Mouse (Mus musculus): ENCODE results near the gene Vrtn. TPM values are rescaled to one million over a fixed set of nuclear protein-coding genes. Genes with fewer than 3 reads are reported as not detected.
A peak's percentile ranks its signal among the peaks of the same experiment; 100 is the strongest.

Gene Vrtn
- not detected in 2 replicates for total RNA-seq (2021)
- long read RNA-seq, experiment 1, result 0 reads
- long read RNA-seq, experiment 2, result 0 reads

DNA sequence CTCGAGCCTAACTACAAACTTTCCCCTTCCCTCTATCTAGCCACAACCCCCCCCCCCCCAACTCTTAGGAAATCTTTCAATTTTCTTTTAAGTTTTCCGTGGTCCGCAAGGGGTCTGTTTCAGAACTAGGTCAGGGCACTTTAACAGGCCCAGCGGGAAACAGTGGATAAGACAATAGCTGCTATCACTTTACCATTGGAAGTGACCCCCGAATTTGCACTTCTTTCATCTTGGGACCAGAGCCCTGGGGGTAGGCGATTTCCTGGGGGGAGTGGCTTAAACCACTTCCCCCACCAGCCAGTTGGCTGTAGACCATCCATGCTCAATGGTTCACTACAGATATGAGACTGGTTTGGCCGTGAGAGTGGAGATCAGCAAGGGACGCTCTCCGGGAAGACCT, at the start of gene Vrtn:
Gene Vrtn, plus strand, starts transcription at position 366 of the 400 bp plus-strand sequence.
- DNase-seq, result no peak

DNA sequence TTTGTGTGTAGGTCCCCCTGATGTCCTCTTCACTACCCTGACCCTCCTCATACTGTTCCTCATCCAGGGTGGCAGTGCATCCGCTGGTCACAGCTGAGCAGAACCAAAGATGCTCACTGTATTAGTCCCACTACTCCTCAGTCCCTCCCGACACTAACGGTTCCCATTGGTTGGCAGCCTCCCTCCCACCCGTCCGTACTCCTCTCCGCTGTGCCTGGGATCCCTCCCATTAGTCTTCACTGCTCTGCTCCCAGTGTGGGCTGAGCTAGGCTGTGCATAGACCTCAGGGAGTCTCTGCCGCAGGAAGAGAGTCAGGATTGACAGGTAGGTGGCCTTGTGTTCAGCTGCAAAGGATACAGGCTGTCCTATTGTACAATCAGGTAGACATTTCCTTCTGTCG, 42.5 kb upstream of the Vrtn start:
- no peak for DNase-seq

DNA sequence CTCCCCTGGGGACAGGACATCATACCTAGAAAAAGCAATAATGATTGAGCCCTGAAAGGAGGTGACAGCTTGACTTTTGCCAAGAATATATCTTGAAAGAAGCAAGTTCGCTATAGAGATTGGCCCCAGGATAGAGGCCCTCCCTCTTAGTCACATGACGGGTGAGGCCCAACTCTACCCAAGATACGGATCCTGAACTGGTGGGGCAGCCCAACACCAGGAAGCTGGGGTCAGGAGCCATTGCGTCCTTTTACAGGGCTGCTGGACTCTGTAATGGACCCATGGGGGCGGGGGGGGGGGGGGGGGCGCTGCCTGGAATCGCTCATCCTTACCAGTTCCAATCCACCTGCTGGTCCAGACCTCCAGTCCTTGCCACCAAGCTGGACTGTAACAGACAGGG, 36.8 kb upstream of the Vrtn start:
- DNase-seq, result no peak

DNA sequence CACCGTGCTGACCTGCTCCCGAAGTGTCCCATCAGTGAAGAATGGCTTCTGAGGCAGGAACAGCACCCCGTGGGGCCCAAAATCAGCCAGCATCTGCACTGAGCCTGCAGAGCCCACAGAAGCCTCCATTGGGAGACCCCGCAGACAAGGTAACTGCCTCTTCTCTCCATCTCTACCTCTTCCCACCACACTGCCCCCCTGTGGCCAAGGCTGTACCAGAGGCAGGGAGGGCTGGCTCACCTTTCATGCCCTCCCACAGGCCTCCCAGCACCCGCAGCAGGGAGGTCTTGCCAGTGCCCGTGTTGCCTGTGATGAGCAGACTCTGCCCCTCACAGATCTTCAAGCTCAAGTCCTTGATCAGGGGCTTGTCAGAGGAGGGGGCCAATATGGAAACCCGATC, 35.0 kb upstream of the Vrtn start:
- peak; percentile 36 for DNase-seq

DNA sequence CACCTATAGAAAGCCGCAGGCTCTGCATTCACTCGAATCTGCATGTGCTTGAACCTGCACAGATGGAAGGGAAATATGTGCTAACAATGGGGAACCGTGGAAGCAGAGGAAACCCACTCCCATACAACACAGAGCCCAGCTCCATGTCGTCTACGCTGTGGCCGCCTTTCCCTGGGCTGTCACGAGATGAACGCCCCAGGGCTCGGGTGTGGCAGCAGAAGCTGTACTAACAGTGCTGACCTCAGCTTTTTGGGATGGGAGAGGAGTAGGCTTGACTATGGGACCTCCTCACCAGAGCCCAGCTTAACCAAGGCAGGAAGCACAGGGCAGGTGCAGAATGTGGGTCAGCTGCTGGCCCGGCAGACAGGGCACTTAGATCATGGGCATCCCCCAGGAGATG, 29.1 kb upstream of the Vrtn start:
- no peak for DNase-seq

DNA sequence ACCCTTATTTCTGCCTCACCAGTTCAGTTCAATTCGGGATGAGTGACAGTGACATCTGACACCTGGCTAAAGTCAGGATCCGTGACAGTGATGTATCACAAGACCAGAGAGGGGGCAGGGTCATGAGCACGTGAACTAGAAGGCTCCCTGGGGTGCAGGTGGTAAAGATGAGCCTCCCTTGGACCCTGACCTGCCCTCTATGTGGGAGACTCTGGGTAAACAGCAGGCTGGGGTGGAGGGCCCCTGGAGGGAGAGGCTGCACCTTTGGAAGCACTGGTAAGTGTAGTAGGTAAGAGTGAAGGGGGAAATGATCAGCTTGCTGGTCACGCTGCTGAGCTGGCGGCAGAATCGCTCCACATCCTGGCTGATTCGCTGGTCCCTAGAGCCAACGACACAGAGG, 28.3 kb upstream of the Vrtn start:
- no peak for DNase-seq

DNA sequence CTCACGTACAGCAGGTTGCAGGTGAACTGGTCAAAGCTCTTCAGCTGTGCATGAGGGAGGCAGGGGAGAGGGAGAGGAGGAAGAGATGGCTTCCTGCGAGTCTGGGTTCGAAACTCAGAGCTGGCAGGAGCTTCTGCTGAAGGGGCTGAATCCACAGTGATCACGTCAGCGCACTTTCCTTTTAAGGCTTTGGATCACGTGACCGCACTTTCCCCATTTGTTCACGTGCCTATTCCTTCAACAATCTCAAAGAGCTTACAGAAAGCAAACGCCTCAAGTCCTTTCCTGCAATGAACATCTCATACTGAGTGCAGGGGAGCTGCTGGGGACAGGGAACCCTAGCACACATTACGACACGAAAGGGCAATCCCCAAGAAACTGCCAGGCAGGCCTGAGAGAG, 26.8 kb upstream of the Vrtn start:
- no peak for DNase-seq

DNA sequence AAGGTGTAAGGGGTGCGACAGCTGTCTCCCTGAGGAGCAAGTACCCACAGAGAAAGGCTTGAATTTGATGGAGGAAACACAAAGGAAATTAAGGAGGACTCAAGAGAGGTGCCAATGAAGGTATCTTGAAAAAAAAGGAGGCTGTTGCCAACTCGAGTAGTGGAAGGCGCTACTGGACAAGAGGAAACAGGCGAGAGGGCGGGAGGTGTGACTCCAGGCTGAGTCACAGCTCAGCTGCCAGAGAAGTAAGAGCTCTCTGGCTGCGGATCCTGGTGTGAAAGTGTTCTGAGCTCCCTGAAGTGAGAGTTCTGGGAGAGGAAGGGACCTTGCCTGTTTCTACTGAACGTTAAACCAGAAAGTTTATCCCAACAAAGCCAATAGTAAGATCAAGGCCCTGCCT, 26.3 kb upstream of the Vrtn start:
- peak; percentile 70 for DNase-seq

DNA sequence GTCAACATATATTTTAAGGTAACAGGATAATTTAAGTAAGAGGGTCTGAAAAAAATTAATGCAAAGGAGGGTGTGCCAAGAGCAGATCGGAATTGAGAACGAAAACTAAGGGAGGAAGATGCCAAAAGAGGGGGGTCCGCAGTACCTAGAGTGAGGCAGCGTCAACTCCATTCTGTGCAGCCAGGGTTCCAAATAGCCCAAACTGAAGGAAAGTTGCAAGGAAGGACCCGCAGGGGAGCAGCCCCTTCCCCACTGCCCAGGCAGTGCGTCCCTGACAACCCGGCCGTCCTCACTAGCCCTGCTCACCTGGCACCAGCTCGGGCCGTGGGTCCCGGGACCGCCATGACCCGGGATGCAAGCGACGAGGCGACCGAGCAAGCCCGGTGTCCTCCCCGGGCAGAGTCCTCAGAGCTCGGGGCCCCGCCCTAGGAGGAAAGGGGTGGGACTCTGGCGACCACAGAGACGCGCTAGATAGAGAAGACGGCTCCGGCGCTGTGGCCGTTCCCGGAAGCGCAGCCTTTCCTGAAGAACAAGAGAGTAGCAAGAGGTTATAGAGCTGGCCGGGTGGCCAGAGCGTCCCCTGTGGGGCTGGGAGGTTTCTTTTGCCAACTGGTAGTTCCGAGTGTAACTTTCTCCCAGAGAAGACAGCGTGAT, 23.7 kb upstream of the Vrtn start, which contains the start of gene Abcd4:
Gene Abcd4, minus strand, starts transcription at position 437 of the 654 bp plus-strand sequence.
- DNase-seq, result peak; percentile 96

DNA sequence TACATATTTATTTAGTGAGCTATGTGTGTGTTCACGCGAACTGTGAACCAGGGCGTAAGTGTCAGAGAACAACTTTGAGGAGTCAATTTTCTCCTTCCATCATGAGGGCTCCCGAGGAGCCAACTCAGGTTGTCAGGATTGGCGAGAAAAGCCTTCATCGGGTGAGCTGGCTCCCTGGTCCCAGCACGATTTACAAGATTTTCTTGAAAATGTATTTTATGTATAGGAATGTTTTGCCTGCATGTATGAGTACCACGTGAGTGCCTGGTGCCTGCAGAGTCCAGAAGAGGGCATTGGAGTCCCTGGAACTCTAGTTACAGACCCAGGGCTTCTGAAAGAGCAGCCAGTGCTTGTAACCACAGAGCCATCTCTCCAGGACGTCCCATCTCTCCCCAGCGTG, 23.2 kb upstream of the Vrtn start:
- DNase-seq, result peak; percentile 26

DNA sequence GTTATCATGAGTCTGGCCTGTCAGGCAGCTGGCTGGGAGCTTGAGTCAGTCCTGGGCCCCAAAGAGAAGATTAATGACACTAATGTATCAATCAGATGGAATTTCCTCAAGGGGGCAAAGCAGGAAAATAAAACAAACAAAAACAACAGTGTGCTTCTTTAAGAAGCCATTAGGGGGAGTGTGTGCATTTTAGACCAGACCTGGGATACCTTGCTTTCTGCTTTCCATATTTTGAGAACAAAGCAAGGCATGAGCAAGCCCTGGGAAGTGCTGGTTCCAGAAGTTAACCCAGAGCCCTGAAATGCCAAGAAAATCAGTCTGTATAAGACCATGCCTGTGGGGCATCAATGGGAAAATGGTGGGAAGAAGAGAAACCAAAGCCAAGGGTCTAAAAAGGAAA, 19.8 kb upstream of the Vrtn start:
- DNase-seq, result no peak

DNA sequence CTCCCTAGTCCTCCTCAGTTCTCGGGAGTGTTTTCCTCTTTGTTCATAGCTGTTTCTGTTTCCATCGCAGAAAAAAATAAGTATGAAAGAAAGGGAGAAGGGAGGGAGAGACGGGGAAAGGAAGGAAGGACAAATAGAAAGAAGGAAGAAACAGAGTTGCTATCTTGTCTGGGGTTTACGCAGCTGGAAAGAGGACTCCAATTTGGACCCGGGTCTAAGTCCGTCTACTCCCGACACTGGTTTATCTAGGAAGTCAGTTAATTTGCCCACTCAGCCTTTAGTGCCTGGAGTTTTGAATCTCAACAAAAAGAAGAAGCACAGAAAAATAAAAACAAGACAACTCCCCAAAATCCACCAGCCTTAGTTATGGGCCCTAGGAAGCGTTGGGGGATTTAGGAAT, 16.2 kb upstream of the Vrtn start:
- DNase-seq, result no peak

DNA sequence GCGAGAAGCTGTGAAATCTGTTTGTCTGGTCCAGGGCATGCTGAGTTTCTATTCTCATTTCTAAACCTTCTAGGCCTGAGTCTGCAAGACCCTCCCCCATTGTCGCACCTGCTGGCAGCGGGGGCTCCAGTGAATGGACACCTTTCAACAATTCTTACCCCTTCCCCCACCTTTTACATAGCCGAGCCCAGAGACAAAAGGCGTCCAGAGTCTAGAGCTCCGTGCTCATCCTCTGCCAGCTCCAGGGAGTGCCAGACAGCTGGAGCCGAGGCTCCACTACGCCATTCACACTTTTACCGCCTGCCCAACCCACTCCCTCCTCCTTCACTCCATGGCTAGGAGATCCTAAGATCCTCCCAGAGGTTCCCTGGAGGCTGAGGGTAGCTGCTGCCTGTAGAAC, 15.7 kb upstream of the Vrtn start:
- no peak for DNase-seq

DNA sequence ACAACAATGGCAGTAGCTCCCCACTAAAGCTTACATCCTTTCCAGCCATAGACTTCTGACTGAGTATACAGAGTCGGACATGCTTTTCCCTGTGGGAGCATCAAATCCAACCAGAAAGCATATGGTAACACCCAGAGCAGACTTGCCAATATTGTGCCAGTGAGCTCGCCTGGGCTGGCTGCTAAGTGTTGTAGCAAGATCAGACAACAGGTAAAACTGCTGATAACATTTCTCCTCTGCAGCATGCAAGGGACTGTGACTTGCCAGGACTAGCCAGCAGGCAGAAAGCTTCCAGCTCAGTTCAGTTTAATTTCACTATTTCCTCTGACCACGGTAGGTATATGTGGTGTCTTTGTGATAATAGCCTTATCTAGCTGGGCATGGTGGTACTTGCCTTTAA, 9.0 kb upstream of the Vrtn start:
- no peak for DNase-seq

DNA sequence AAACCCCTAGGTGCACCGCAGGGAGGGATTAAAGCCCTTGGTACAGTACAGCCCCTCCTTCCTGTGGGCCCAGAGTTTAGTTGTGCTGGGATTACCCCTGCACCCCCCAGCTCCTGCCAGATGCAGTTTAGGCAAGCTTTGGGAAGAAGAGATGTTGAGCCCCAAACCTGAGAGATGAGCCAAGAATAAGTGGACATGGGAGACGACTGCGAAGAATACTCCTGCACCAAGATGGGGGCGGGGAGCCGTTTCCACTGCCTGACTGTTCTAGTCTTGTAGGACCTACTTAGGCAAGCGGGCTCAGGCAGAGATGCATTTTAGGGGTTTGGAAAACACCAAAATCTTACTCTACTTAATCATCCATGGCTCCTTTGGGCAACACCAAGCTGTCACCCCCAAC, 566 bp upstream of the Vrtn start:
- DNase-seq, result no peak

DNA sequence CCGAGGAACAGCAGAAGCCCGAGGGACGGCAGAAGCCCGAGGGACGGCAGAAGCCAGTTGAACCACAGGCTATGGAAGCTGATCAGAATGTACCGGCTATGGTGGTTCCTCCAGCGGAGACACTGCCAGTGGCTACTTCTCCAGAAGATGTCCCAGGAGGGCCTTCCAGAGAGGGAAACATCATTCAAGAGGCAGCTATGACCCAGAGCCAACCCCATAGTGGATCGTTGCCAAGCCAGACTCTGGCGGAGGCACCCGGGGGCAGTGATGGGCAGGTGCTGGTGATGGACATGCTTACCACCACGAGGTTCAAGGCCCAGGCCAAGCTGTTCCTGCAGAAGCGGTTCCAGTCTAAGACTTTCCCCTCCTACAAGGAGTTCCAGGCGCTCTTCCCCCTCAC, 9.4 kb downstream of the Vrtn start:
- DNase-seq, result peak; percentile 50

DNA sequence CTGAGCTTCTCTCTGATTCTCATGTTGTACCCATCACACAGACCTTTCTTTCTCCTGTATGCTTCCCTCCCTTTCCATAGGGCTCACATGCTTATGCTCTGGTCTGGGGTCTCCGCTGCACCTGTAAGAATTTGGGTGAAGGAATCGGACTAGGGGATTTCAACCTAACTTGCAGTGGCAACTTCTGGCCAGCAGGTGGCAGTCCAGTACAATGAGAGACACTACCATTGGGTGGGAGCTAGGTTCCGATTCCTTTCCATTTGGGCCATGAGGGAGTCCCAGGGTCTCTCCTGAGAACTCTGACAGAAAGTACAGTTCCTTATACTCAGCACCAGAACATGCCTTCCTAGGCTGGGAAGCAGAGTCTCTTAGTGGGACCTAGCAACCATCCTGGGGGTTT, 13.1 kb downstream of the Vrtn start:
- DNase-seq, result peak; percentile 73

DNA sequence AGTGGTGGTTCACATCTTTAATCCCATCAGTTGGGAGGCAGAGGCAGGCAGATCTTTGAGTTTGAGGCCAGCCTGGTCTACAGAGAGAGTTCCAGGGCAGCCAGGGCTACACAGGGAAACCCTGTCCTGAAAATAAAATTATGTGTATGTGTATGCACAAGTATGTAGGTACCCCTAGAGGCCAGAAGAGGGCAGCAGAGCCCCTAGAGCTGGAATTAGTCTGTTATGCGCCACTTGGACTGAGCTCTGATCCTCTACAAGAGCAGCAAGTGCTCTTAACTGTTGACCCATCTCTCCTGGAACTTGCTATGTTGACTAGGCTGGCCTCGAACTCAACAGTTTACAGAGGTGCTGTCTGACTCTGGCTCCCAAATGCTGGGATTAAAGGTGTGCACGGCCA, 29.7 kb downstream of the Vrtn start:
- DNase-seq, result peak; percentile 16

DNA sequence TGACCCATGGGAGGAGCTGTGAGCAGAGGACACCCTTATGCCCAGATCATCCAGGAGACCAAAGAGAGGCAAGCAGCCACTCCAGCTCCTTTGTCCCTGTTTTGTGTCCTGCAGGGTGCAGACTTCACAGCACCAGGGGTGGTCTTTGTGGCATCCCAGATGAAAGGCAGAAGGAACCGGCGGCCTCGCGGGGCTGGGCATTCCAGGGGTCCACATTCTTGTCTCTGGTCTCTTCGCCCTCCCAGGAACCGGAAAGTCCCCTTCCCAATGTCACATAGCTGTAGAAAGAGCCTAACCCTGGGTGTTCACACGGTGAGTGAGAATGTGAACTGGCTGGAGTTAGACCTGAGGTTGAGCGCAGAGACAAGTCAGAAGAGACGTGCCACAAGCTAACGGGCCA, 30.8 kb downstream of the Vrtn start:
- no peak for DNase-seq

DNA sequence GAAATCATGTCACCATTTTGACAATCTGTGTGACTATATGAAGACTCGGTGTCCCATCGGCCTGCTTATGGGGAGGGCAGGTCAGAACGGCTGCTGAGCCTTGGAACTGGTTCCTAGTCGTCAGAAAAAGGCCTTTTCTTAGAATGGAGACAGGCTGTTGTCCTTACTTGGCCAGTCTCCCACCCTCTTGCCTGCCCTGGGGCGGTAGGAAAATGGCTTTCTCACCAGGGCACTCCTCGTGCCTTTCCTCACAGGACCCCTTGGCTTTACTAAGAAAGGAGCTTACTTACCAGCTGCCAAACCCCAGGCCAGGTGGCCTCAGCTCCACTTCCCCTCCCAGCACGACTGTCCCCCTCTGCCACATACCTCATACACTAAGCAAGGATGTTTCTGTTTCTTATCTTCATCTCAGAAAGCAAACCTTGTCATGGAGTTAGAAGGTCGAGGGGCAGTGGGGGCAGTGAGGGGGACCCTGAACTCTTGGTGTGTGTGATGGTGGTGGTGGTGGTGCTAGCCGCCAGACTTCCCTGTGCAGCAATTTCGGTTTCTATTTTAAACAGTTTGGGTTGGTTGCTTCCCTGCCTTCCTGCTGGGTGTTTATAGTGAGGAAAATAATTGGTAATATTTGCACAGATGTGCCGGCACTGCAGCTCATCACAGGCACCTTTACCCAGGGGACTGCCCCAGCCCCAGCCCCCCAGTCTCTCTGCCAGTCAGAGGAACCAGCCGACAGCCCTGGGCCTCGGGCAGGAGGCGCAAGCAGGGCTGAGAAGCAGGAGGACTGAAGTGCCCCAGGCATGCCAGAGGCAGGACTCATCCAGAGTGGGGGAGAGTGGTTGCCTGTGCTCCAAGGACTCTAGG, 34.1 kb downstream of the Vrtn start:
- DNase-seq, result no peak

DNA sequence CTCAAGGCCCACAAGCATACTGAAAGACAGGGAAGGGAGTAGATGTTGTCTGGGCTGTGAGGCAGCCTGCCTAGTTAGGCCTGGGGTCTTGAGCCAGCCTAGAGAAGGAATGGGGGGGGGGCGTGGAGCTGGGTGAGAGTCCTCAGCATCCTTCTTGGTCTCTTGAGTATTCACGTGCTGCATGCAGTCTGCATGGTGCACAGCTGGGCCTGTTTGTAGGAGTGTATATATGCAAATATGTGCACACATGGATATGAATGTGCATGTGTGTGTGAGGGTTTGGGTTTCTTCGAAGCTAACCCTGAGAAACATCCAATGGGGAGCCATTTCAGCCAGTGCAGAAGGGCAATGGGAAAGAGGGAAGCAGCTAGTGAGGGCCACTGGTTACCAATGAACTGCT, 35.2 kb downstream of the Vrtn start:
- DNase-seq, result no peak

DNA sequence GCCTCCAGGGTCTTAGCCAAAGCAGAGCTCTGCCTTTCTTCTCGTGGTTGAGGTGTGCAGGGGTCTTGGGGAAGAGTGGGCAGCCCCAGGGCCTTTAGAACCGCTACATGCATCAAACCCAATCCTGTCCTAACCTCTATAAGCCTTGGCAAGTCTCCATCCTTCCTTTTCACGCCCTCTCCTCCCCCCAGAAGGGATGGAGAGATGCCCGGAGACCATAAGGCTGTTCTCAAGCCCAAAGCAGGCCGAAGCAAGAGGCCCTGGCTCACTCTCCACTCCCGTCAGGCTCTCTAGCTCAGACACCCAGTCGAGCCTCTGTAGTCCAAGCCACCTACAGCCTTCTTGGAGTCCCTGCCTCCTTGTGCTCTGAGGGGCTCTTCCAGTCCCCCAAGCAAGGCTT, 43.8 kb downstream of the Vrtn start:
- DNase-seq, result no peak

DNA sequence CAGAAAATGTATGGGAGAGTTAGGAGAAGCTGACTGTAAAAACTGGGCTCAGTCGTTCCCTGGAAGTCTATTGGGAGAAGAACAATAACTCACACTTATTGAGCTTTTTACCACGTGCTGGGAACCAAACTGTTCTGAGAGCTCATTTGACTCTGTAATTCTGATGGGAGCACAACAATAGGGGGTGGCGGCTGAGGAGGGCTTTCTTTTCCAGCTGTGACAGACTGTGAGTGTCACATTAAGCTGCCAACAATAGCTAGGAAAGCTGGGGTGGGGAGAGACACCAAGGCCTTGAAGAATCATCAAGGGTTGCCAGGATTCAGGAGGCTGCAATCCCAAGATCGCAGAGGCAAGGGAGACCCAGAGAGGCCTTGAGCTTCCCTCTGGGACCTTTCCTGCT, 45.4 kb downstream of the Vrtn start:
- DNase-seq, result no peak

DNA sequence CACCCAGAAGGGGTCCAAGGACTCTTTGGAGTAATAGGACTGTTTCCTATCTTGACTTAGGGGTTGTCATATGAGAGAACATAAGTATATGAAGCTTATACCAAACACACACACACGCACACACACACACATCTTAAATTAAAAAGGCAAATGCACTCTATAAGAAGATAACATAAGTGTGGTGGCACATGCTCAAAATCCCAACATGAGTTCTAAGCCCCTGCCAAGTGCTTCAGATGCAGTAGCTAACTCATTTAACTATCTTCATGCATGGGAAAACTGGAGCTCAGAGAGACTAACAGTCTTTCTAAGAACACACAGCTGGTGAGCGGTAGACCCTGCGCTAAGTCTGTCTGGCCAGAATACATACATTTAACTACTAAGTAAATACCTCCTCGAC, 46.7 kb downstream of the Vrtn start:
- DNase-seq, result no peak

All from adrenal gland, postnatal 14 days (tissue).